Mouse (Mus musculus) frontal cortex, adult (tissue): ENCODE data around the gene Neurl1a.

Source experiments
- ATAC-seq: cut with Nextera tagmentation; 2 replicates; pipeline ENCODE4 v1.9.2; 2017; ENCODE audit warnings: mild to moderate bottlenecking, moderate library complexity, mixed read lengths; ENCODE audit not compliant: low TSS enrichment

Neurl1a gene

DNA sequence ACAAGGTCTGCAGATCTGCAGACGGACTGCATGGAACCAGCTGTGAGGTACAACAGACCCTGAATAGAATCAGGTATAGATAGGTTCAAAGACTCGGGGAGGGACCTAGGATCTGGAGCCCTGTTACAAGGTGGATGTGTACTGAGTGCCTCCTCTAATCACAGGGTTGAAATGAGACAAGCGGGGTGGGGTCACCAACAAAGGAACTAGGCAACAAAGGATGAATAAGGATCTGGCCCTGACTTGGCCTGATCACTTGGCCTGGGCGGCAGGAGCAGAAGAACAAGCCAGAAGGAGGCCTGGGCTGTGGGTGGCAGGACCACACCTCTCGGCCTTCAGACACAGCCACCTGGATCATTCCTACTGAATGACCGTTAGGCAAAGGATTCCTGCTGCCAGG lies 107.0 kb downstream of the Neurl1a start:
- ATAC-seq, result no peak

DNA sequence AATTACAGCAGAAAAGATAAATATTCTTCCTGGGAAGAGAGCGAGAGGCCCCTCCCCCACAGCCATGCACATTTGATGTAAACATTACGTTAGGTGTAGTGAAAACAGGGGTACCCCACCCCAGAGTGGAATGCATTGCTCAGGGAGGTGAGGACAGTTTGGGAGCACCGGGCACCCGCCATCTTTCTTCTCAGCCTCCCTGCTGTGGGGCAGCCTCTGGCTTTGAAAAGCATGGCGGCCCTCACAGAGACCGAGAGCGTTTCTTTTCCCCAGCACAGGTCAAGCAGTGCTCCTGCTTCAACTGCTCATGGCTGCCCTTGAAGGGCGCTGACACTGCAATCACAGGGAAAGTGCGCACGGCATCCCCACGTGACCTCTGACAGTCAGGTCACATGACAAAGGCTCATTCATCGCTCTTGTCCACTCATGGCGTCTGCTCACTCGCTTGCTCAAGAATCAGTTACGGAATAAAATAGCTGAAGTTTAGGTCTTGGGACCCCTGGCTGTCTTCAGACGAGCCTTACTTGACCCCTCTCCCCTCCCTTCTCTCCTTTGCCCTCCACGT lies 108.3 kb downstream of the Neurl1a start:
- ATAC-seq, result no peak

DNA sequence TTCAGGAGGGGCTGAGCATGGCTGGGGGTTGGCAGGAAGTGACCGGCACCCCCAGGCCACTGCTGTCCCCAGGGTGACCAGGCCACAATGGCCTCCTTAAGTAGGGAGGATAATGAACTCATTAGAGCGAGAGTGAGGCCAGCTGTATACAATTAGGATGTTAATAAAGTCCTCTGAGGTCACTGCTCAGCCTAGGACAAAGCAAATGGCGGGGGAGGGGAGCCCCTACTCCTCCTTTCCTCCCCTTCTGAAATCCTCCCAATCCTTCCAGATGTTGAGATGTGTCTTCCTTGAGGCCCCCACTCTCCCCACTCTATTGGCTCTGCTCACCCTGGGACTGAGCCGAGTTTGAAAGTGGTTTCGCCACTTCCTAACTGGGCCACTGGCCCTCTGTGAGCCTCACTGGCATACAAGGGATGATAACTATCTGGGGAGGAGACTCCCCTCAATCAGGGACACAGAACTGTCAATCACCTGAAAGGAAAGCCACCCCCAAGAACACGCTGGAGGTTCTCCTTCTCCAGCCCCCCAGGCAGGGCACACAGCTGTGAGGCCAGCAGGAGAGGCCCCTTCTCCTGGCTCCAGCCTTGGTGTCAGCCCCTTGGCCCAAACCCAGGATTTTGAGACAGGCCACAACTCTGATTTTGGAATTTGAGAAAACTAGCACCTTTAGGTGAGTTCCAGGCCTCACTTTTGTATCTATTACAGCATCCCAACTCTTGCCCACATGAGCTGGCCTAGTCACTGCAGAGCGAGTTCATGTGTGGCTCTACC lies 112.9 kb downstream of the Neurl1a start:
- ATAC-seq, result no peak

DNA sequence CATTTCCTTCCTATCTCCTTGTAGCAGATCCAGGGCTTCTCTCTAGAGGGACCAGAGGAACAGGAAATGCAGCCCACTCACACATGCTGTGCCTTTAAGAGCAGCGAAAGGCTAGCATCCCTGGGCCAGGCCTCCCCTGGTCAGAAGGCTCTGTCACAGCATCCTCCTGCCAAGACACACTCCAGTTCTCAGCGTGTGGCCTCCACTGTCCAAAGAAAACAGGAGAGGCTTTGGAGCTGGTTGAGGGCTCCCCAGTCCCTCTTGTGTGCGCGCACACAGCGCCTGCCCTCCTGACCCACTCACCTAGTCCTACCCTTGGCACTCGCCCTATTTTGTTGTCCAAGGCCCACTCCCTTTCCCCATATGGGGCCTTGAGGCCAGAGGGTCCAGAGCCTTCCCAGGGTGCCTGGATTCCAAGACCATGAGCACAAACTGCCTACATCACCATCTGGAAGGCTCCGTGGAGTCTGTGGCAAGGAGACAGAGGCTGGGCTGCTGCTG lies 113.9 kb downstream of the Neurl1a start:
- ATAC-seq, result peak; percentile 21; the same call in 1 of the 2 replicates

DNA sequence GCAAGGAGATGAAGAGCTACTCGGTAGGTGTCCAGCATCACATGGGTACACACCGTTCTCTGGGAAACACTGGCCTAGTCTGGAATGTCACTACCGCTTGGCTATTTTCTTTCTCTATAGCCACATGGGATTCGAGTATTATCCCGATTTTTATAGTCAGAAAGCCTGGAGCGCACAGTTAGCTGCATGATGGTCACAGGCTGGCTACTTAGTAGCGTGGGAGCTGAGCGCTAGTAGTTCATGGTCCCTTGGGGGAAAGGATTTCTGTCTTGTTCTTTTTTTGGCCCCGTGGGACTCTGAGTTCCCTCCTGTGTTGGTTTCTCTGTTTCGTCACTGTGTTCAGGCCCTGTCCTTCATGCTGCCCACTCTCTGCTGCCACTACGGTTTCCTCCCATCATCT lies 119.5 kb downstream of the Neurl1a start:
- no peak for ATAC-seq

DNA sequence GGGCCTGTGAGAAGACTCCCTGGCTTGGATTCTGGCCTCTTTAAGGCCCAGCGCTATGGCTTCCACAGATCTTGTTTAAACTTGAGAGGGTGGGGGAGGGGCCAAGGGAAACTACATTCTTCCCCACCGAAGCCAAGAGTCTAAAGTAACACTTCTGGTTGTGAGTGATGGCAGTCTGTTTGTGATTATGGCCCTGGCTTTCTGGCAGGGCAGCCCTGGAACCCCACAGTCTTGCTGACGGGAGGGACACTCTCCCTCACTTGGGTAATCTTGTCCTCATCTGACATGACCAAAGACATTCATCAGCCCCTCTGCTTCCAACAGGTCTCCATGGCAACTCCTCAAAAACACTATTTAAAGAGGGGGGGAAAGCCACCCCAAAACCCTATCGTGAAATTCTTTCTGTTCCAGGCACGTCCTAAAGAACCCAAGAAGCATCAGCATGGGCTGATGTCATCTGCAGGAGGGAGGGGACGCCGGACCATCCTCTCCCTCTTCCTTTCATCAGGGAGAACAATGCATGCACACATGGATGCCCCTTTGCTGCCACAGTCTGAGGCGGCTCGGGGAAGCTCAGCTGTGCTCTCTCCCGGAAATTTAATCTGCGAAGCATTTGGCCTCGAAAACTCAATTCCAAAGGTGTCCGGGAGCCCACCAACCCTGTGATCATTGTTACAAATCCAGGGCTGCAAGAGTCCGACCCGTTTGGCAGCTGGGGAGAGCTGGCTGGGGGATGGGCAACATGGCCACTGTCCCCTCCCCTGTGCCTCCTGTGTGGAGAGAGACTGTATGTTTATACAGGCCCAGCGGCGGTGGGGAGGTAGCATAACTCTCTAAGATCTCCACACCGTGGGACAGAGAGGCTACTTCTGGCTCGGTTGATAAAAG lies 122.9 kb downstream of the Neurl1a start:
- no peak for ATAC-seq

DNA sequence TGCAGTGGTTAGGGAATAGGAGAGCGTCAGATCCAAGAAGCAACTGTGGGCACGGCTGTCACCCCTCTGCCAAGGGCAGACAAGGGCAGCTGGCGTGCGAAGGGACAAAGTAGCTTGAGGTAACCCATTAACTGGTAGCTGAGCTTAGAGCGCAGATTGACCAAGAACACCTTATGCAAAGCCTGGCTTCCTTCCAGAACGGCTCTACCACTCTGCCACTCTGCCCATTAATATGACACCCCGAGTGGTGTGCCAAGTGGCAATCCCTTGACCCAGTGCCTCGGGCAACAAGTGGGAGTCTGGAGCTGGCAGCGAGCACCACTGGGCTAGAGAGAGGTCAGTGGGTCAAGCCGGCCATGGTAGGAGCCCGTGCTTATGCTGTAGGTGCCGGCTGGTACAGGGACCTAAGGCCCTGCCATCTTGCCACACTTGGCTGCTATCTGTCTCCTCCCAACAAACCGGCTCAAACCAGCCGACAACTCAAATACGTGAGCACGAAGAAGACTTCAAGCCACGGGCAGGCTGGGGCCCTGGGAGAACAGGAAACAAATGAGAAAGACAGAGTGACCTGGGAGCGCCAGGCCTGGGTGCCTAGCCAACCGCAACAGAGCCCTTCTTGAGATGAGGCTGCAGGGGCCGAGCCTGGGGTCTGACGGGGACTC lies 123.7 kb downstream of the Neurl1a start:
- ATAC-seq, result no peak

DNA sequence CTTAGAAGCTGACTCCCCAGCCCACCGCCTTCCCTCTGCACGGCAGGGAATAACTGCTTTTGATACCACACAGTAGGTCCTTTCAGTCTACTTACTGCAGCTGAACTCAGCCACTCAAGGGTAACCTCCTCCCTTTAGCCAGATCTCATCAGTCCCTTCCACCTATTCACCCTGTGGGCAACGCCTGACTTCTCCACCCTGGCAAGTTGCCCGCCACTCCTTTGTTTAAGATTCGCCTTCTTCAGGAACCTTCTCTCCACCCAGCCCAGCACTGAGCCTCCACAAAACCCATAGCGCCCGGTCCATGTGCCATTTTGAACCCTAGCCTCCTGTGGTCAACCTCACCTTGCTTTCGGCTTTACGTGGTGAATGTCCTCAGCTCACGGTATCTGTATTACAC lies 124.5 kb downstream of the Neurl1a start:
- no peak for ATAC-seq

DNA sequence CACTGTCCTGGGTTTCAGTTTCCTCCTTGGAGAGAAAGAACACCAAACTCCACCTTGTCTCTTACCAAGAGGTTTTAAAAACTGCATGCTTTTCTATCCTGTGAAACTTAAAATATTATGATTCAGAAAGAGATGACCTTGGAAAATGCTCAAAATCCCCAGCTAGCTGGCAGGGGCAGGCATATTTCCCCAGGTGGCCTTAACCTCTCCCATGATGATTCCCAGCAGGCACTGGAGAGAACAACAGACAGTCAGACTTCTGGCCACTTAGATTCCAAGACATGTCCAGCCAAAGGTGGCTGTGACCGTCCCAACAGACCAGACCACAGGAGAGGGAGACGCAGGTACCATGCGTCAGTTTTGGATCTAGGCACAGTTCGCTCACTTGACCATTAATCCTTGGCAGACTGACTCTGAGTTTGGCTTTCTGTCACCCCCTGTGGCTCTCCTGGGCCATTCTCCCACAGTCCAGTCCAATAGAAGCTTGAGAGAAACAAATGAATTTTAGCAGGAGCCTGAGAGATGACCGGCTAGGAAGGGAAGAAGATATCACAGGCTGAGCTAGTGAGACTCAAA lies 125.6 kb downstream of the Neurl1a start:
- ATAC-seq, result no peak

DNA sequence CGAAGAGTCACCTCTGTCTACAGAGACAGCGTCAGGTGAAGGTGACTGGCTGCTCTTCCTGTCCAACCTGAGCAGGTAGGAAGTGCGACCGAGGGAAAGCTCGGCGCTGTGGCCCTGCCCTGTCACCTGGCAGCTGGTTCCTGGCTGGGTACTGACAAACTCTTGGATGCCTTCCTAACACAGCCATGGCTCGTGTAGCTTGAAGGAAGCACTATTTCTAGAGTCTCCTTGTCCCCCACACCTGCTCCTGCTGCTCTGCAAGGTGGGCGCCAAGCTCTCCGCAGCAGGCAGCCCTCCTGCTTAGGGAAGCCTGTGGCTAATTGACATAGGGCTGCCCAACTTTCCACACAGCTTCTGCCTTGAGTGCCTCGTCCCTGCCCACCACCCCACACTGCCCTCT lies 126.8 kb downstream of the Neurl1a start:
- ATAC-seq, result peak; percentile 15; the same call in 1 of the 2 replicates

DNA sequence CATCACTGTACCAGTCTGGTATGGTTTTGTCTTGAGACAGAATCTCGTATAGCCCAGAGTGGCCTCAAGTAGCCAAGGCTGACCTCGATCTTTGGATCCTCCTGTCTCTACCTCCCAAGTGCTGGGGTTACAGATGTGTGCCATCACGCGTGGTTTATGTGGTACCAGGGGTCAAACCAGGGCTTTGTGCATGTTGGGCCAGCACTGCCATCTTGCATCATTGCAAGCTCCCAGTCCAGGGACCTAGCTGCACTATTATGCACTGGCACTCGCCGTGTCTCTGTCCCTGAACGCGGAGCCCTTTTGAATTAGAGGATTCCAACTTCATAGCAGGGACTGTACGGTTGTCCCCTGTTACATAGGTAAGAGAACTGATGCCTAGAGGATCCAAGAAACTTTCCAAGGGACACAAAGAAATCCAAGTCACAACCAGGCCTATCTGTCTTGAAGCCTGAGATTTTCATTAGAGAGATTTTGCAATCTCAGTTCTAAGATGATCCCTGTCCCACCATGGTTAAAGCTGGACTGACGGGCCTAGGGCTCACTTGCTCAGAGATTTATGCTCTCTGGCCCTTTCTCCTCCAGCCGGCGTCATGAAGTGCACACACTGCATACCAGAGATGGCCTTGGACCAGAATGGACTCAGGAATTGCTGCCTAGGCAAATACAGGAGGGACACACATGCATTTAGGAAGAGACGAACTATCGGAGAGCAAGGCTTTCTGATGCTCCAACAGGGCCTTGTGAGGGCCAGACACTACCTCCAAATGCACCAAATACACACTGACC lies 127.7 kb downstream of the Neurl1a start:
- ATAC-seq, result no peak

DNA sequence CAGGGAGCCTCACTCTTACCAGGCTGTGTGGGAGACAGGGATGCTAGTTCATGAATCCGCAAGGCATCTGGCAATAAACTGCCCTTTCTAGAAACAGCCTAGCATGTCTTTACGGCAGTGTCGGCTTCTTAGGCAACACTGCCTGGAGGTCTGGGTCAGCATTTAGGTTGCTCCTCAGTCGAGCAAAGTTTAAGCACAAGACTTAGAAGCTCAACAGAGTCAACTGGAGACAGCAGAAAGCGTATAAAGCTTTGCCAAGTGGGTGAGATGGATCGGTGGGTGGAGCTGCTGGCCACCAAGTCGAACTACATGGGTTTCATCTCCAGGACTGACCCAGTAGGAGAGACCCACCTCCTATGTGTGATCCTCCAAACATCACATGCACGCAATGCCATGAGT lies 128.3 kb downstream of the Neurl1a start:
- no peak for ATAC-seq
